Mouse (Mus musculus): ENCODE results near the gene Pex13.

The Pex13 gene

DNA sequence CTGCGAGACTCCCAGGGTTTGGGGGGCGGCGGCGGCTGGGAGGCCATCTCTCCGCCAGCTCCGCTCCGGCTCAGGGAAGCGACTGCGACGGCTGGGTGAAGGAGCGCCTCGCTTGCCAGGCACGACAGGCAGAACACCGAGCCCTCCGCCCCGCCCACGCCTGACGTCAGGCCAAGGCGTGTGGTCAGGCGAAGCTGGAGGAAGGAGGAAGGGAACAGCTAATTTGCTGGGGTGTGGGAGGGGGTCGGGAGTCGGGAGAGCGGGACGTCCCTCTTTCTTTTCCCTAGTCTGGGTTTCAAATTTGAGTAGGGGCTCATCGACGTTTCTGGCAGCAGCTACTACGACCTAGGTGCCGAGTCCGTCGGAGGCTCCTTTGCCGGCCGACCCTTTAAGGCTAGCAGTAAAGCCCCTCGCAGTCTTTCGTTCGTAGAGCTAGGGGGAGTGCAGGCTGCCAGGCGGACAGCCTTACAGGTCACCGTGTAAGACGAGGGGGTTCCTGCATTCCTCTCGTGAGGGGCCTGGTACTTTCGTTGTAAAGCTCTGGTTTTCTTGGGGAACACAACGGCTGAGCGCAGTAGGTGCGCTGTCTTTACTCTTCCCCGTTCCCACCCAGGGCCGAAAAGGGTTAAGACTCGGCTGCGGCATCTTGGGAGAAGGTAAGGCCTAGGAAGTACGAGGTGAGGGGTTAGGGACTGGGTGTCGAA, at the start of gene Pex13:
Gene Pex13, minus strand, starts transcription at position 162 of the 704 bp plus-strand sequence.
- peak; percentile 80 for DNase-seq (ENCODE audit: low read depth, low spot score)

DNA sequence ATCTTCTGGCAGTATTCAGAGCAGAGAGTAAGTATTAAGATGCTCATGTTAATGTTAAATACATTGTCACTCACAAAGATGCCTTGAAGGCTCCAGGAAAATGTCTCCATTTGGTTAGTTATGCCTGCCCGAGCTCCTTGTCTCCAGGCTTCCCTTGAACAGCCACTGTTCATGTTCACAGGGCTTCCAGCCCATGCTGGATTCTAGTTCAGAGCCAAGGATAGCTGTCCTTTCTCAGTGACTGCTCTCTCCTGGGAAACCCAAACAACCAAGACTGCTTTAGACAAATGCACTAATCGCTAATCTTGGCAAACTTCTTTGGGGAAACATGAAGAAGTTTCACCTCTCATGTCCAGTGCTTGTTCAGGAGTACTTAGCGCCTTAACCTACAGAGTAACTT, 46.5 kb upstream of the Pex13 start:
- no peak for DNase-seq (ENCODE audit: low read depth, low spot score)

GRCm38 (mm10) chr11:23704604-23705294, 39.0 kb upstream of the Pex13 start:
- DNase-seq (ENCODE audit: low read depth, low spot score): no peak

DNA sequence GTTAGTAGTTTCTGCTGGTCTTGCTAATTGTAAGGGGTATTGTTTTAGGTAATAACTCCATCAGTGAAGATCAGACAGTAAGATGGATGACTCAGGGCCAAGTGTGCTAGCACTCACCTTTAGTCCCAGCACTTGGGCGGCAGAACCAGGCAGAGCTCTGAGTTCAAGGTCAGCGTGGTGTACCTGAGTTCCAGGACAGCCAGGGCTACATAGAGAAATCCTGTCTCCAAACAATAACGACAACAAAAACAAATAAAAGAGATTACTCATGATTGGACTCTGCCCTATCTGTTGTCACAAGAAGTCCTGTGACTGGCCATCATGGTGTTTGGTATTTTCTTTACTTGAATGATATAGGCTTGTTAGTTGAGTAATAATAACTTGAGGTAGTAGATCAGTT, 36.1 kb upstream of the Pex13 start:
- no peak for DNase-seq (ENCODE audit: low read depth, low spot score)

DNA sequence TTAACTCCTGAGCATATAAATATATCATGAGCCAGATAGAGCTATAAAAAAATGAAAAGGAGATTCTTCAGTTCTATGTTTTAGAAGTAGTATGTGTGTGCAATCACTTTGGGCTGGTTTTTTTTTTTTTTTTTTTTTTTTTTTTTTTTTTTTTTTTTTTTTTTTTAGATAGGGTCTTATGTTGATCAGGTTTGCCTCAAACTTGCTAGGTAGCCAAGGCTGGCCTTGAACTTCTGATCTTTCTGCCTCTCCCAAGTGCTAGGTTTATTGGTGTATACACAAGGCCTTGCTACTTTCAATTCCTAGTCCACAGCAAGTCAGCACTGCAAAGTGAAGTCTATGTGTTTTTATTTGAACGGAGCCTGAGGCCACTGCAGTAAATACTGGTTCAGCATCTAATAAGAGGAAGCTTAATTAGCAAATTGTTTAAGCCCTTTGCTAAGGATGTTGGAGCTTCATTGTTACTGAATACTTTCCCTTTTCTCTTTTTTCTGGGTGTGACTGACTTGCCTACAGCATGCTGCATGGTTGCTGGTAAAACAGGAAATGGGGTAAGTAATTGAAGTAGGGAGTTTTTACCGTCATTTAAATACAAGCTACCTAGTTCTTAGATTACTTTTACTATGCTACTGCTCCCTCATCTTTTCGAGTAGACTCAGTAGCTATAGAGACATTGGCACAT, 33.8 kb upstream of the Pex13 start:
- no peak for DNase-seq (ENCODE audit: low read depth, low spot score)

DNA sequence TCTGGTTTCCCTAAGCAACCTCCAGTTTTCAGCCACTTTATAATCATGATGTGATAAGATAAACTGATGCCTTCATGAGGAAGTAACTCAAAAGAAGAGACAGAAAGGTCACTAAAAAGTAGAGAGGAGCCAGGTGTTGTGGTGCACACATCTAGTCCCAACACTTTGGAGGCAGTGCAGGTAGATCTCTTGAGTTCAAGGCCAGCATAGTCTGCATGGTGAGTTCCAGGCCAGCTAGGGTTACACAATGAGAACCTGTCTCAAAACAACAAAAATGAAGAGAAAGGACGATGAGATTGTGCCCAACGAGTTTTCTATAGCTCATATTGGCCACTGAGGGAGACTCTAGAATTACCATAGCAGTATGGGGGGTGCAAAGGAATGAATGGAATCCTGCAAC, 32.8 kb upstream of the Pex13 start:
- DNase-seq (ENCODE audit: low read depth, low spot score): no peak

DNA sequence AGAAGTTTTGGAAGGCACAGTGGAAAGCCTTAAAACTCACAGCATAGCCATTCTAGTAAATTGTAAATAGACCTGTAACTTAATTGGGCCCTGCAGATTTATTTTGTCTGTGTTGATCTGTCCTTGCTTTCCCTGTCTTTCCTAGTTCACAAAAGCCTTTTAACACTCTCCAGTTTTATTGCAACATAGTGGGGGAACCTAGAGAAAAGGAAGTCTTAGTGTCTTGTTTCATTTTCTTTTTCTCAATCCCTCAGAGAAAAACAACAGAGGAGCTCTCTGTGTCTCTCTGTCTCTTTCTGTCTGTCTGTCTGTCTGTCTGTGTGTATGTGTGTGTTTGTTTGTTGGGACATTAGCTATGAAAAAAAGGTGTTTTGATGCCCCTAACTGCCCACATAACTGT, 30.1 kb upstream of the Pex13 start:
- no peak for DNase-seq (ENCODE audit: low read depth, low spot score)

DNA sequence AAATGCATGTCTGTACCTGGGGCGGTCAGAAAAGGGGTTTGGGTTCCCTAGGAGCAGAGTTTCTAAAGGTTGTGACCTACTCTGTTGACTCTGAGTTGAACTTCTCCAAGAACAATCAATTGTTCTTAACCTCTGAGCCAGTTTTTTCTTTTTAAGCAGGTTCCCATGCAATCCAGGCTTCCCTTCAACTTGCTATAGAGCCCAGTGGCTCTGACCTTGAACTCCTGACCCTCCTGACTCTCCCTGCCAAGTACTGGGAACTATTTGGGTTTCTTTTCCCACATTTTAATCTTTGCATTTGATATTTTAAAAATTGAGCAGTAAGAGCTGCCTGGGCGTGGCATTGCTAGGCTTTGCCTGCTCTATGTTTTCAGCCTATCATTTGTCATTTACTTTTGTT, 27.5 kb upstream of the Pex13 start:
- DNase-seq (ENCODE audit: low read depth, low spot score): no peak

GRCm38 (mm10) chr11:23688060-23688459, 22.3 kb upstream of the Pex13 start:
- no peak for DNase-seq (ENCODE audit: low read depth, low spot score)

- no peak for DNase-seq (ENCODE audit: low read depth, low spot score)
These were observed 20.9 kb upstream of the Pex13 start for GRCm38 (mm10) chr11:23686671-23687070.

DNA sequence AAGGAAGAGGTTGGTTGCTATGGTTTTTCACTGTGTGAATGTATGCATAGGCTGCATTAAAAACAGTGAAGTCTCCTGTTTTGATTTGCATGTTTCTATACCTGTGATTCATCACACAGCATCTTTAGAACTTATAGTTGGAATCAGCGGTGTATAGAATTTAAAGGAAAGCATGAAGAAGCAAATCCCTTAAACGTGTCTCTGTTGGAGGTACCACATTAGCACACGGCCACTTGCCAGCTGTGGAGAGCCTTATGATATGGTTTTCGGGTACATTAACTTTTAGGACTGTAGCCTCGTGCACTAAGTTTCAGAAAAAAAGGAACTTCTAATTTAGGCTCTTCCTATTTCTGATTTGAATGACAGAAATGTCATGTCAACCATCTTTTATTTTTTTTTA, 16.8 kb upstream of the Pex13 start:
- DNase-seq (ENCODE audit: low read depth, low spot score): no peak

DNA sequence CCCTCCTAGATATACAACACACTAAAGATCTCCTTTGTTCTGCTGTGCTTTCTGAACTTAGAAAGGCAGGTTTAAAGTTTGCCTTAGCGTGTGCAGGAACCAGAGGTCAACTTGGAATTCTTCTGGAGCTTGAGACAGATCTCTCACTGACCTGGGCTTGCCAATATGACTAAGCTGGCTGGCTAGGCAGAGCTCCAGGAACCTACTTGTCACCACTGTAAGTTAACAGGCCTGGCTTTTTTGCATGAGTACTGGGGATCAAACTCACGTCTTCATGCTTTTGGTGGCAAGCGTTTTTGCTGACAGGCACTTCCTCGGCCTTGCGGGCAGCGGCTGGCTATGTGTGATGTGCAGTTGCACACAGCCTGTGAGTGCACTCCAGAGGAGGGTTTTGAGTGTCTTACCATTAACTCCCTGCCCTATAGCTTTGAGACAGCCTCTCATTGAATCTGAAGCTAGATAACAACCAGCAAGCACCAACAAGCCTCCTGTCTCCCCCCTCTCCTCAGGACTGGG, 14.7 kb upstream of the Pex13 start:
- DNase-seq (ENCODE audit: low read depth, low spot score): no peak

DNA sequence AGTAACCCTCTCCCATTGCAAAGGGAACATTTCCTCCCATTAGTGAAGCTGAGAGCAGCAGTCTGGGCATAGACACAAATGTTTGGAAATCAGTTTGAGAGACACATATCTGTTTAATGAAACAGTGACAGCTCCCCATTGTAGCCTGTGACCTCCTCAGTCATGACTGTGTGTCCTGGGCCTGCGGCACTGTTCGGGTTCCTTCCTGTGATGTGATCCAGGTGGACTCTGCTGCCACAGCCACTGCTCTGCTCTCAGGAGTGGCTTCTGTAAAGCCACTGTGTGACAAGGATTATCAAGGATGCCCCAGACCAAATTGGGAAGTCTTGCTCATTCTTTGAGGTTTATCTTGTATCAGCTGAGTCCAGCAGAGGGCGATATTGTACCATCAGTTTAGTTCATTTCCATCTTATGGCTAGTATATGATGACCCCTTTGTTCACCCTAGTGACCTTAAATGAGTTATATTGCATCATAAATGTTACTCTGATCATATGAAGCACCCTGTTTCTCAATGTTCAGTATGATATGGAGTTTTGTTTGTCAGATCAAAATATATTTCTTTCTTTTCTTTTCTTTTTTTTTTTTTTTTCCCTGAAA, 13.4 kb upstream of the Pex13 start:
- DNase-seq (ENCODE audit: low read depth, low spot score): peak; percentile 48

DNA sequence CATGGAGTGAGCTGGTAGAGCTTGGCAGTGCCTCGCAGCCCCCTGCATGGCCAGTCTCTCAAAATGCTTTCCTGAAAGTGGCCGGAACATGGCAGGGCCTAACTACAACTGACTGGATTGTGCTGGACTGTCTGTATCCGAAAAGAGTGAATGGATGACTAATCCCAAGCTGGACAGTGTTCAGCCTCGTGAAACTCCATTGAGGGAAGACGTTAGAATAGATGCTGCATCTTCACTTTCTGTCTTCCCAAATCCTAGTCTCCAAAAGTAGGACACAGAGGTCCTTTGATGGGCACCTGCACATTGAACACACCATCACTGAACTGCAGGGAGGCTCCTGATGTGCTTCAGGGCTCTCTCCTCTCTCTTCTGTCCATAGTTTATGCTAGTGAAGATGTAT, 10.3 kb upstream of the Pex13 start:
- no peak for DNase-seq (ENCODE audit: low read depth, low spot score)

DNA sequence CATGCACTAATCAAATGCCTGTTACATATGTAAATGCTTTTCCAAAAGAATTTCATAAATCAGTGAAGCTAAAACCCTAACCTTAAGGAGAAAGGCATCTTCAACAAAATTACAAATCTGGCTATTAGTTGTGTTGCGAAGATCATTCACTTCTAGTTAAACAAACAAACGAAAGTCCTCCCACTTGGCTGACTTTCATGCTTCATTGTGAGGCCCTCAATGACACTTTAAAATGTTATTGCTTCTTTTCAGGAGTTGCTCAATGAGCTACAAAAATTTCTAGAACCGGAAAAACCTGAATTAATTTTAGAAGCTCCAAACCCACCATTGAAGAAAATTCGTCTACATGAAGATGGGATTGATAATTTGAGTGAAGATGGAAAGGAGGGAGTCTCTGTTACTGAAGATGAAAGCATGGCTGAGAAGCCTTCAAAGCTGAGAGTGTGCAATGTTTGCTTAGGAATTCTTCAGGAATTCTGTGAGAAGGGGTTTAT, 6.5 kb upstream of the Pex13 start:
- DNase-seq (ENCODE audit: low read depth, low spot score): no peak

DNA sequence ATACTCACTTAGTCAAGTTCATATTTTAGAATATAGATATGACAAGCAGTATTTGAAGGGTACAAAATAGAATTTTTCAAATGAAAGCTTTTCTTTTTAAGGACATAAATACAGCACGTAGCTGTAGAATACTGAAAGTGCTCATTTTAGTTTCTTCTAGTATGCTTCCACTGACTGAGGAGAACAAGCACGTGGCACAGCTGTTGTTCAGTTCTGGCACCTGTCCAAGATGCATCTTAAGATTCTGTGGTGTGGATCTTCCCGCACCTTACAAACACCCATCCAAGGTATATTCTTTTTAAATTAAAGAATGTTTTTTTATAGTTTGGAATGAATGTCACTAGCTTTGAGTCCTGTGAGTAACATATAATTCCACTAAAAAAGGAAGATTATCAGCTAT, 1.4 kb upstream of the Pex13 start:
- DNase-seq (ENCODE audit: low read depth, low spot score): peak; percentile 3

GRCm38 (mm10) chr11:23666526-23666925, 767 bp upstream of the Pex13 start:
- no peak for DNase-seq (ENCODE audit: low read depth, low spot score)

GRCm38 (mm10) chr11:23665311-23665786, 410 bp downstream of the Pex13 start, which contains the start of gene Pus10:
Gene Pus10 (plus strand): TSS chr11:23665674.
- peak; percentile 25 for DNase-seq (ENCODE audit: low read depth, low spot score)

DNA sequence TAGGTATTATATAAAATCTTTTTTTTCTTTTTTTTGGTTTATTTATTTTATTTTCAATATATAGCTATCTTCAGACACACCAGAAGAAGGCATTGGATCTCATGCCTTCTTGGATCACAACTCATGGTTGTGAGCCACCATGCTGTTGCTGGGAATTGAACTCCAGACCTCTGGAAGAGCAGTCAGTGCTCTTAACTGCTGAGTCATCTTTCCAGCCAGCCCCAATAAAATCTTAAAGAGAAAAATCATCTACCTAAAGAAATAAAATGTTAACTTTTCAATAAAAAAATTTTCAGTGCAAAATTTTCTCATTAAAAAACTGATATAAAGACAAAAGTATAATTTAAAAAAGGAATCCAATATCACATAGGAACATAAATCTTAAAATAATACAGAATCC, 1.5 kb downstream of the Pex13 start:
- DNase-seq (ENCODE audit: low read depth, low spot score): peak; percentile 13

DNA sequence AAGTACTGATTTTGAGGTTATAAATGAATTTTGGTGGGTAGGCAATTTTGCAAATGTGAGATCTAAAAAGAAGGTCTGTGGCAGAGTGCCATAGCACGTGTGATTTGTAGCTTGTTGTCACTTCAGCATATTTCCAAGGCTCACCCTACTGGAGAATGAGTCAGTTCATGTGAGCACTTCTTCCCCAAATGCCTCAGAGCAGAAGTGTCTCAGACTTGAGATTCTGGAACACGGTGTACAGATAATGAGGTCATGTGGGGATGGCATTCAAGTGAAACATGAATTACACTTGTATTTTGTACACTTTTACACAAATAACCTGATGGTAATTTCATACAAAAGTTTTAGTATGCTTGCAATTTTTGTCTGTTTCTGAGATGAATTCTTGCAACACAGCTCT, 8.0 kb downstream of the Pex13 start:
- DNase-seq (ENCODE audit: low read depth, low spot score): no peak

DNA sequence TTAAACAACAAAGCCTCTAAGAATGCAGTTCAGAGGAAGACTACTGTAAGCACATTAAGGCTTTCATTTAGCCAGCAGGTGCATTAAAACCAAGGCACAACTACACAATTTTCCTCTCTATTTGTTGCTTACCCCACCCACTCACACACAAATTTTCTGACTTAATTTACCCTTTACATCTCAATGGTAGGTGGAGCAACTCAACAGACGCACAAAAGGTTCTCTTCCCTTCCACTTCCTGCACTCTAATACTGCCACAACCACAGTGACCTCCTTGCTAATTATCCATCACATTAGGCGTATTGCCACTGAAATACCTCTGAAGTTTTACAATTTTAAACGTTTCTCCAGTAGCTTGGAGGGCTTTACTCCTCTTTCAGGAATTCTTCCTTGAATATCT, 12.1 kb downstream of the Pex13 start:
- DNase-seq (ENCODE audit: low read depth, low spot score): no peak

DNA sequence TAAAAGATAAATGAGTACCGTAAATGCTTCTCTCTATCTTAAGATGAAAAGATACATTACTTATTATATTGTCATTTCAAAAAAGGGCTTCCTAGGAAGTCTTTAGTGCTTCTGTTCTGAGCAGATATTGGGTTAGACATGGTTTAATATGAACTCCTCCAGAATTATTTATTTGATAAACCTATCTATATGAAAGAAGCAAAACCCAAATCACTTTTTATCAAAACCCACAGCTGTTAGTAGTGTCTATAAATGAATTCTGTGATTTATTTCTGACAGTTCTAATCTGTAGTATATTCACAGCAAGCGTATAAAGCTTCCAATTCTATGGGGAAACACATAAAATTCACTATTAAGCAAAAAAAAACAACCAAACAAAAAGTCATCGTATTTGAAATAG, 17.9 kb downstream of the Pex13 start:
- no peak for DNase-seq (ENCODE audit: low read depth, low spot score)
